10 mouse cellular contexts compared by ENCODE assay signal in genomic region chr17:66444059-66444700, GRCm38 (mm10). TPM values are rescaled to one million over a fixed set of nuclear protein-coding genes. Genes with fewer than 3 reads are reported as not detected.
A peak's percentile ranks its signal among the peaks of the same experiment; 100 is the strongest.
DNase-seq lines count a peak whose midpoint lies in the region; ATAC-seq and TF ChIP-seq lines count a peak whose summit lies in the region.
"Had no signal": no experiment of that assay in that cellular context is flagged by ENCODE, and none has a peak within 500 bp of the region (broad histone marks: within the 10 kb centered on the region; RNA-seq: fewer than 3 reads in every experiment).

No protein-coding gene starts in this region.

- H3K4me3 ChIP-seq in forebrain, embryonic 14.5 days (ENCODE audit: low read depth, low read length): no peak overlapping the region

- DNase-seq in brain, embryonic 14.5 days (ENCODE audit: low read depth): peak; percentile 75
- DNase-seq in cerebellum, adult 9-11 months: peak; percentile 65
- DNase-seq in forebrain, embryonic 14.5 days (ENCODE audit: low spot score): peak; percentile 63
- peak; percentile 62 for DNase-seq in mesoderm, embryonic 11.5 days (ENCODE audit: low read depth, low spot score)
- DNase-seq in spleen, postnatal 4 days (ENCODE audit: low spot score in 2 of 2): no peak
- no peak for DNase-seq in natural killer cell, adult 2 months (ENCODE audit: low spot score in 2 of 2)
- no peak for DNase-seq in gastrocnemius, postnatal 25 days
- DNase-seq in layer of hippocampus, adult 9-10 months (ENCODE audit: low spot score): no peak
- DNase-seq: heart, postnatal 36 days; right cerebral cortex, postnatal 25 days had no signal

- no peaks in the 10 kb centered on the region for H3K27me3 ChIP-seq in forebrain, embryonic 14.5 days (replicated peaks; ENCODE audit: control insufficient read depth, insufficient read depth, low read length)

- H3K27ac ChIP-seq in forebrain, embryonic 14.5 days (ENCODE audit: low read depth, low read length): peak overlapping the region; percentile 68

- no peaks in the 10 kb centered on the region for H3K36me3 ChIP-seq in forebrain, embryonic 14.5 days (ENCODE audit: control insufficient read depth, insufficient read depth, low read length)

- H3K4me1 ChIP-seq in forebrain, embryonic 14.5 days (ENCODE audit: control insufficient read depth, insufficient read depth, low read length): peaks cover 44% of the 10 kb centered on the region

- no peak for TF ChIP-seq POLR2A in brain, embryonic 14.5 days (IDR thresholded peaks at IDR 0.05; ENCODE audit: borderline replicate concordance, extremely low read depth, insufficient read depth, insufficient read length, poor library complexity, severe bottlenecking)

- peak overlapping the region; percentile 33 for H3K4me2 ChIP-seq in forebrain, embryonic 14.5 days (ENCODE audit: low read length)

- peak; percentile 38; the same call in 1 of the 2 replicates for ATAC-seq in forebrain, embryonic 14.5 days

- TF ChIP-seq CTCF in brain, embryonic 14.5 days (IDR thresholded peaks at IDR 0.05; ENCODE audit: borderline replicate concordance, extremely low read depth, insufficient read depth, insufficient read length): no peak

- 28% methylated on average over 9 of the region's 9 CpGs for WGBS in forebrain, embryonic 14.5 days

- H3K9me3 ChIP-seq in forebrain, embryonic 14.5 days (replicated peaks; ENCODE audit: control insufficient read depth, low read length): no peaks in the 10 kb centered on the region

- H3K9ac ChIP-seq in forebrain, embryonic 14.5 days (ENCODE audit: low read length): peak overlapping the region; percentile 37

RNA-seq across cellular contexts. Expression of gene Mtcl1, which starts 5.4 kb away (rescaled TPM):
- 18.8 and 34.8 TPM in 2 replicates for polyA plus RNA-seq in brain, embryonic 14.5 days (2012; rRNA removed)
- polyA plus RNA-seq in forebrain, embryonic 14.5 days (2014; fragmentation: Nextera tagmentation; extraction: Ambion mirVana): 17.5 and 24.5 TPM in 2 replicates
- 1 to 10 TPM; 6.0 to 6.3 TPM for total RNA-seq in gastrocnemius, postnatal 25 days (2021)

Comparison
In these comparisons a context has a peak if more than half of its experiments do, and no peak if none do; other contexts are left out.
1. DNase-seq: peak in brain, embryonic 14.5 days (single experiment), cerebellum, adult 9-11 months (single experiment), forebrain, embryonic 14.5 days (single experiment) and mesoderm, embryonic 11.5 days (single experiment); none in spleen, postnatal 4 days (0 of 2), natural killer cell, adult 2 months (0 of 2), gastrocnemius, postnatal 25 days (single experiment) and layer of hippocampus, adult 9-10 months (single experiment).